Mouse (Mus musculus): ENCODE data around the gene Npas2.

Npas2 gene

GRCm38 (mm10) chr1:39410085-39410821, 216.7 kb downstream of the Npas2 start:
- DNase-seq (ENCODE audit: low spot score in 2 of 2) = no peak

Measured in spleen, postnatal 10 days (tissue).